Mouse (Mus musculus): ENCODE measurements around the gene Arhgap5.
"Not testable (repeated sequence)": the region's sequence is repeated elsewhere in the genome, so short reads cannot be mapped to it uniquely, and the experiment has no call there.

Arhgap5 gene

GRCm38 (mm10) chr12:52544532-52544931 lies 40.8 kb downstream of the Arhgap5 start:
- DNase-seq = no peak

- DNase-seq = no peak
These were observed 48.3 kb downstream of the Arhgap5 start for GRCm38 (mm10) chr12:52552085-52552484.

GRCm38 (mm10) chr12:52555188-52555876 lies 51.6 kb downstream of the Arhgap5 start:
- no peak for DNase-seq

DNA sequence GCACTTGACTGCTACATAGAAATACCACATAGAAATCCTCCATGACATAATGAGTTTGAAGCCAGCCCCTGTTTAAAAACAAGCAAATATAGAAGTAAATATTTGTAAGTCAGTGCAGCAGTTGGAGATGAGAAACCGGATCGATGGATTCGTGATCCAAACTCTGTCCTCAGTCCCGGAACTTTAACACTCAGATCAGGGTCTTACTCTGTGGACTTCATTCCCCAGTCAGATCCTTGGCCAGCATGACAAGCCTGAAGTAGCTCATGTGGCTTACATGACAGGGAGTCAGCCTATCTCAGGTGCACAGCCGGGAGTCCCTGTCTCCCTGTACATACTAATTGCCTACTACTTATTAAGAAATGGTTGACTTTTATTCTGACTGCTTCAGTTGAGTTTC lies 61.9 kb downstream of the Arhgap5 start:
- no peak for DNase-seq

- no peak for DNase-seq
These were observed 69.6 kb downstream of the Arhgap5 start for GRCm38 (mm10) chr12:52573371-52573770.

- DNase-seq = not testable (repeated sequence)
These were observed 82.7 kb downstream of the Arhgap5 start for GRCm38 (mm10) chr12:52586466-52586865.

- no peak for DNase-seq
These were observed 83.8 kb downstream of the Arhgap5 start for GRCm38 (mm10) chr12:52587473-52588010.

DNA sequence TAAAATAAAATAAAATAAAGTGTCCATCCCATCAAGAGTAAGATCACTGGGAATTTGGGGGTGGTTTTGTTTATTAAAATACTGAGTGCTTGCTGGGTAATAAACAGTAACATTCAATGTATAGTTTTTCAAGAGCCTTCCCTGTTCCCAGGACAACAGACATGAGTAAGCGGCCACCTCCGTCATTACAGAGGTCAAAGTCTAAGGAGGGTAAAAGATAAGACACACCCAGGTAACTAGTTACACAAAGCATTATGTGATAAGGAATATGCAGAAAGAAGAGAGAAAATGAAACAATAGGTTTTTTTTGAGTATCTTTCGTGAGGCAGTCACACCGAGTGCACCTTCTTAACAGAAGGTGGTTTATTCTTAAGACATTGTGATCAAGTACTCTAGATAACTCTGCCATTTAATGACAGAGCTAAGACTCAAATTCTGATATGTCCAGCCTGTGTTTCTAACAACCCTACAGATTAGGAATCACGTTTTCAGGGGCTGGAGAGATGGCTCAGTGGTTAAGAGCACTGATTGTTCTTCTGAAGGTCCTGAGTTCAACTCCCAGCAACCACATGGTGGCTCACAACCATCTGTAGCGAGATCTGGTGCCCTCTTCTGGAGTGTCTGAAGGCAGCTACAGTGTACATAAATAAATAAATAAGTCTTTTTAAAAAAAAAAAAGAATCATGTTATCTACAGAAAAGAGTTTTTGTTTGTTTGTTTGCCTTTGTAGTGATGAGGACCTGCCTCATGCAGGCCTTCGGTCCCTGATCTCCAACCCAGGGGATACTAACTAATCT lies 91.8 kb downstream of the Arhgap5 start:
- DNase-seq = no peak

GRCm38 (mm10) chr12:52602471-52602870 lies 98.7 kb downstream of the Arhgap5 start:
- no peak for DNase-seq

GRCm38 (mm10) chr12:52602883-52603694 lies 99.3 kb downstream of the Arhgap5 start:
- peak; percentile 92 for DNase-seq

DNA sequence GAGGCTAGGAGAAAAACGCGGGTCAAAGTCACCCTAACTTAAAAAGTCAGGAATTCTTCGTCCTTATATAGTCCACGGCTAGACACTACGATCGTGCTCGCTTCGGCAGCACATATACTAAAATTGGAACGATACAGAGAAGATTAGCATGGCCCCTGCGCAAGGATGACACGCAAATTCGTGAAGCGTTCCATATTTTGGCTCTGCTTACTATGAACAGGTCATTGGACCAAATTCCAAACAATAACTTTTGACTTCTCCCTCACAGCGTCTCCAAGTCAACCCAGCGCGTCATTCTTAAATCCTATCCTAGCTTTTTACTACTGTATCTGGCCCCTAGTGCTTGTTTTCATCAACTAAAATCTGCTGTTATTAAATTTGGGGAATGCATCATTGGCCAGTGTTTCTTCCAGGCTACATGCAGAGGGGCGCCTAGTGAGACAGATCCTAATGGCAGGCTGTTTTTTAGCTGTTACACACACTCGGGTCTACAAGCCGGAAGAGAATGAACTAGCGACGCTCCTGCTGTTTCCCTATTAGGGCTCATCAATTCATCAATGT lies 100.0 kb downstream of the Arhgap5 start:
- DNase-seq = peak; percentile 73

- peak; percentile 97 for DNase-seq
These were observed 100.7 kb downstream of the Arhgap5 start for GRCm38 (mm10) chr12:52604256-52604991.

DNA sequence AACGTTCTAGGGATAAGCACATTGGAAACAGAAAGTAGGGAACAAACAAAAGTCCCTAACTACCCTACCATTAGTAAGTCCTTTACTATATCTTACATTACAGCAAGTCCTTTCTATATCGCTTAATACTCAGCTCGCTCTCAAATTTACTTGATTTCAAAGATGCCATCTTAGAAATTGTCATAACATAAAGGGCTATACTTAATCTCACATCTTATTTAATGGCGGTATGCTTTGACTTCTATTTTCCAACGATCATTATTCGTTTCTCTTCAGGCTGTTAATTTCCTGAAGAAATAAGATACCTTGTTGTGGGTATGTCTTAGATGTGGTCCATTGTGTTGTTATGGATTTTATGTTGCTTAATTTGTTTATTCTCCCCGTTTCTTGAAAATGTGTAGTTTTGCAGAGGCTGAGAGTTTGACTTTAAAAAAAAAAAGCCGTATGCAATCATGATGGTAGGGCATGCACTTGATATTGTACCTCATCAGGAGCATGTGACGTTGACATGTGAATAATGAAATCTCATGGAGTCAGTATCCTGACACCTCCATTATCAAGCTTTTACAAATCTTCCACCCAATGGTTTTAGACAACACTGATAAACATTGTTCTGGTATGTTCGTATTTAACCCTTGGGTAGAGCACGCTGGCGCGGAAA lies 101.3 kb downstream of the Arhgap5 start:
- DNase-seq = no peak

- no peak for DNase-seq
These were observed 103.6 kb downstream of the Arhgap5 start for GRCm38 (mm10) chr12:52607411-52607810.

DNA sequence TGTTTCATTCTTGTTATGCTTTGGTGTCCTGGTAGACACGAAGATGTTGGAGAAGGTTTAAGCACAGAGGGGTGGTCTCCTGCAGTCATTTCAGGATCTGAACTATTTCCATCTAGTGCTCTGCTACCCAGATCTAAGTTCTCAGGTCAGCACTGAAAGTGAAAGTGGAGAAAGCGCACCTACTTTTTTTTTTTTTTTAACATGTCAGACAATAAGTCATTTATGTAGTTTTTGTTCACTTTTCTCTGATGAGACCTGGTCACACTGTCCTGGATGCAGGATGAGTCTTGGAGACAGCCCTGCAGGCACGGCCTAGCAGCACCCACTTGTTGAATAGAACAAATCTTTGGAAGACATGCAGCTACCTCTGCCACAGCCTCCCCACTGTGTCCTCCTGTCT lies 111.9 kb downstream of the Arhgap5 start:
- no peak for DNase-seq

GRCm38 (mm10) chr12:52618418-52619040 lies 114.8 kb downstream of the Arhgap5 start:
- no peak for DNase-seq

DNA sequence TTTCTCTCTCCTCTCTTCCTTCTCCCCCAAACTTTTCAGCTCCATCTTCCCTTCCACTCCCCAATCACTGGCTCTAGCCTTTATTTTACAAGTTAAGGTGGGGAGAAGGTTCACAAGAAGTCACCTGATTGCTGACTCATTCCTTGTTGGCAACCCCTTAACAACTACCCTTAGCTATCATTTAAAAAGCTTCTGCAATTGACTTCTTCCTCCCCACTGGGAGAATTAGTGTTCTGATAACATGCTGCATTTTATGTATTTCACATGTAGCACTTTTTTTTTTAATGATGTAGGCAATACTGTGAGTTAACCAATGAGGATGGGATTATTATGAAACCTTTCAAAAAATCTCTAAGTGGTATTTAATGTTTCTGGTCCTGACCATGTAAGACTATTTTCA lies 115.9 kb downstream of the Arhgap5 start:
- no peak for DNase-seq

Measured in lung, postnatal 36 days (tissue).